Mouse (Mus musculus): ENCODE measurements at regions not wholly inside any gene's neighbourhood (a gene's known extent, or its start where the extent isn't known, plus 50 kb on each side); places are given as distances from the start of the nearest gene placed in this dataset.

DNA sequence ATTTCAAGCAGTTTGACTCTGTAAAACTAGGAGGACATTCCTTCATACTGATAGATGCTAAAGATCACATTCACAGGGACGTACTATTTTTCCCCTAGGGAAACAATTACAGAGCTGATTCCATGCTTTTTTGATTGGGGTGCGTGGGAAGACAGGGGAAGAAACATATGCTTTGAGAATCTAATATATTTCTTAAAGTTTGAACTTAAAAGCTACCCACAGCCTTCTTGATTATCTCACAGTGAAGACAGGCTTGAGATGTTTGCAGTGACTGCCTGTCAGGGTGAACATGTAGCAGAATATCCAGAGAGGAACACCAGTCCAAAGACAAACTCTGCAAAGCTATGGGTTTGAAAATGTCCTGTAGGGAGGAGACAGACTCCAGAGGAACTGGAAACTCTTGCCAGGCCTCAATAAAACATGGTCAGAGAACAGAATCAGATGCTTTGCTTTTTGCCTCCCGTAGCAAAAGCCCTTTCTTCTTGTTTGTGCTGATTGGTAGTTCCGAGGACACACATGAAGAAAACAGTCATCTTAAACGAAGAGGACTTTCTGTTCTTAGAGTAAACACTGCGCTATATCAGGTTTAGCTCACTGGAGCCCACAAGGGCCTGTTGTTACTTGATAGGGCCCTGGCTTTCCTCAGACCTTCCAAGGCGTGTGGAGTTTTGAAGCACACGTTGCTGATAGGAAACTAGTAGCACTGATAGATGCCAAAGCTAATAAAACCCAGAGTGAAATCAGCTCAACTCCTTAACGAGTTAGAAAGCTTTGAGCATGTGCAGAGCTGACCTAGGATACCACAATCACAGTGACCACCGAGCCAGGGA is 630.8 kb downstream of the Lmo4 start:
- TF ChIP-seq CTCF (IDR thresholded peaks at IDR 0.05; ENCODE audit: low read depth), result no peak
- peak; percentile 68; the same call in 1 of the 2 replicates for TF ChIP-seq EP300 (IDR thresholded peaks at IDR 0.05; ENCODE audit: low read depth)

Measured in liver, postnatal 0 days (tissue).